In genomic region chr6:125678492-125678891, GRCm38 (mm10) we compare ENCODE assay signal across 30 mouse cellular contexts. TPM values are rescaled to one million over a fixed set of nuclear protein-coding genes. Genes with fewer than 3 reads are reported as not detected.
DNase-seq lines count a peak whose midpoint lies in the region; ATAC-seq lines count a peak whose summit lies in the region.
"Had no signal": no experiment of that assay in that cellular context is flagged by ENCODE, and none has a peak within 500 bp of the region (broad histone marks: within the 10 kb centered on the region; RNA-seq: fewer than 3 reads in every experiment).

No protein-coding gene starts in this region.

- H3K4me1 ChIP-seq in hindbrain, embryonic 11.5 days (replicated peaks; ENCODE audit: control insufficient read depth, insufficient read depth, low read length): no peaks in the 10 kb centered on the region
- no peaks in the 10 kb centered on the region for H3K4me1 ChIP-seq in neural tube, embryonic 15.5 days
- H3K4me1 ChIP-seq: embryonic facial prominence, embryonic 15.5 days; forebrain, embryonic 13.5 days; heart, embryonic 10.5 days; heart, embryonic 15.5 days; hindbrain, embryonic 13.5 days; liver, embryonic 13.5 days; midbrain, embryonic 10.5 days; midbrain, embryonic 15.5 days had no signal

- no peaks in the 10 kb centered on the region for H3K27me3 ChIP-seq in hindbrain, embryonic 11.5 days (ENCODE audit: control insufficient read depth, insufficient read depth, low read length)
- H3K27me3 ChIP-seq in neural tube, embryonic 15.5 days (replicated peaks): no peaks in the 10 kb centered on the region
- H3K27me3 ChIP-seq: embryonic facial prominence, embryonic 15.5 days; forebrain, embryonic 13.5 days; heart, embryonic 15.5 days; hindbrain, embryonic 13.5 days; liver, embryonic 13.5 days; midbrain, embryonic 15.5 days had no signal

- H3K27ac ChIP-seq in hindbrain, embryonic 11.5 days (ENCODE audit: low read depth, low read length): no peak overlapping the region
- no peak overlapping the region for H3K27ac ChIP-seq in neural tube, embryonic 15.5 days (replicated peaks)
- H3K27ac ChIP-seq: embryonic facial prominence, embryonic 10.5 days; embryonic facial prominence, embryonic 15.5 days; forebrain, embryonic 13.5 days; heart, embryonic 10.5 days; heart, embryonic 15.5 days; hindbrain, embryonic 13.5 days; liver, embryonic 13.5 days; macrophage; midbrain, embryonic 10.5 days; midbrain, embryonic 15.5 days had no signal

- no peaks in the 10 kb centered on the region for H3K9me3 ChIP-seq in hindbrain, embryonic 11.5 days (ENCODE audit: control insufficient read depth, low read length)
- no peaks in the 10 kb centered on the region for H3K9me3 ChIP-seq in neural tube, embryonic 15.5 days (replicated peaks)
- H3K9me3 ChIP-seq: embryonic facial prominence, embryonic 10.5 days; embryonic facial prominence, embryonic 15.5 days; forebrain, embryonic 13.5 days; heart, embryonic 10.5 days; heart, embryonic 15.5 days; hindbrain, embryonic 13.5 days; liver, embryonic 13.5 days; midbrain, embryonic 10.5 days; midbrain, embryonic 15.5 days had no signal

- H3K9ac ChIP-seq in hindbrain, embryonic 11.5 days (ENCODE audit: low read depth, low read length): no peak overlapping the region
- H3K9ac ChIP-seq in neural tube, embryonic 15.5 days (replicated peaks): no peak overlapping the region
- H3K9ac ChIP-seq: embryonic facial prominence, embryonic 15.5 days; forebrain, embryonic 13.5 days; heart, embryonic 15.5 days; hindbrain, embryonic 13.5 days; liver, embryonic 13.5 days; midbrain, embryonic 15.5 days had no signal

- DNase-seq in T-cell, adult 2 months (ENCODE audit: low spot score): peak; percentile 52
- DNase-seq in thymus, postnatal 0 days (ENCODE audit: low spot score): peak; percentile 38
- DNase-seq in hindbrain, embryonic 11.5 days (ENCODE audit: low spot score): no peak
- no peak for DNase-seq in adrenal gland, adult 2 months
- DNase-seq: adrenal gland, adult 8-10 months; B cell, adult 2 months; cerebellum, adult 2 months; cerebellum, postnatal 14 days; gastrocnemius, postnatal 14 days; heart, adult 11 months; kidney, adult 9 months; kidney, postnatal 14 days; left cerebral cortex, postnatal 4 days; liver, embryonic 13.5 days; lung, adult 18-20 months; lung, postnatal 10 days; right cerebral cortex, adult 18-20 months had no signal

- no peak overlapping the region for H3K4me3 ChIP-seq in hindbrain, embryonic 11.5 days (ENCODE audit: low read depth, low read length)
- H3K4me3 ChIP-seq in neural tube, embryonic 15.5 days (replicated peaks): no peak overlapping the region
- H3K4me3 ChIP-seq: embryonic facial prominence, embryonic 10.5 days; embryonic facial prominence, embryonic 15.5 days; forebrain, embryonic 13.5 days; heart, embryonic 10.5 days; heart, embryonic 15.5 days; hindbrain, embryonic 13.5 days; liver, embryonic 13.5 days; midbrain, embryonic 10.5 days; midbrain, embryonic 15.5 days had no signal

- H3K36me3 ChIP-seq in hindbrain, embryonic 11.5 days (ENCODE audit: control insufficient read depth, insufficient read depth, low read length): no peaks in the 10 kb centered on the region
- H3K36me3 ChIP-seq in neural tube, embryonic 15.5 days: no peaks in the 10 kb centered on the region
- H3K36me3 ChIP-seq: embryonic facial prominence, embryonic 10.5 days; embryonic facial prominence, embryonic 15.5 days; heart, embryonic 15.5 days; hindbrain, embryonic 13.5 days; liver, embryonic 13.5 days; midbrain, embryonic 10.5 days; midbrain, embryonic 15.5 days had no signal

- ATAC-seq in hematopoietic stem cell, adult 5-6 weeks (replicated peaks in 1 of 2; ENCODE audit: insufficient read depth in 1 of 2, low FRiP score in 2 of 2, low TSS enrichment in 1 of 2, low read depth in 1 of 2, poor library complexity in 2 of 2, severe bottlenecking in 2 of 2): peak; percentile 53; a peak in 2 of 4 replicates
- ATAC-seq in hindbrain, embryonic 11.5 days (ENCODE audit: low FRiP score): no peak
- ATAC-seq in neural tube, embryonic 15.5 days (ENCODE audit: low FRiP score): no peak
- ATAC-seq: forebrain, embryonic 13.5 days; intestine, postnatal 0 days; midbrain, embryonic 15.5 days had no signal

- 58% methylated on average over 1 of the region's 1 CpGs for WGBS in hindbrain, embryonic 11.5 days
- WGBS in neural tube, embryonic 15.5 days: 79% methylated on average over 1 of the region's 1 CpGs

- H3K4me2 ChIP-seq in hindbrain, embryonic 11.5 days (replicated peaks; ENCODE audit: low read depth, low read length): no peak overlapping the region
- no peak overlapping the region for H3K4me2 ChIP-seq in neural tube, embryonic 15.5 days
- H3K4me2 ChIP-seq: embryonic facial prominence, embryonic 15.5 days; forebrain, embryonic 13.5 days; heart, embryonic 15.5 days; hindbrain, embryonic 13.5 days; liver, embryonic 13.5 days; midbrain, embryonic 15.5 days had no signal

RNA-seq across cellular contexts. Expression of gene Ano2, which starts 11.7 kb away (rescaled TPM):
- total RNA-seq in hematopoietic stem cell, adult 5-6 weeks (2017): not detected in 2 replicates
- polyA plus RNA-seq in thymus, postnatal 0 days (2015; fragmentation: Nextera tagmentation; extraction: Ambion mirVana): 0.05 TPM in 1 of 2 replicates, not detected in the other
- 0.28 and 0.35 TPM in 2 replicates for polyA plus RNA-seq in hindbrain, embryonic 11.5 days (2014; fragmentation: Nextera tagmentation; extraction: Ambion mirVana)
- 0.59 and 0.83 TPM in 2 replicates for polyA plus RNA-seq in neural tube, embryonic 15.5 days (2015; fragmentation: Nextera tagmentation; extraction: Ambion mirVana)
- total RNA-seq in adrenal gland, adult 2 months (2021): under 1 TPM; 0.09 to 0.10 TPM
- 0.03 TPM in 1 of 2 replicates, not detected in the other for polyA plus RNA-seq in adrenal gland, adult 2 months (2012; rRNA removed)
- total RNA-seq: heart, postnatal 25 days had no signal
- polyA plus RNA-seq: forebrain, embryonic 13.5 days; macrophage had no signal

Comparison
In these comparisons a context has a peak if more than half of its experiments do, and no peak if none do; other contexts are left out.
1. DNase-seq: peak in T-cell, adult 2 months (single experiment) and thymus, postnatal 0 days (single experiment); none in hindbrain, embryonic 11.5 days (single experiment) and adrenal gland, adult 2 months (single experiment).
2. ATAC-seq: peak in hematopoietic stem cell, adult 5-6 weeks (2 of 2); none in hindbrain, embryonic 11.5 days (single experiment) and neural tube, embryonic 15.5 days (single experiment).